Mouse (Mus musculus): ENCODE measurements at regions not wholly inside any gene's neighbourhood (a gene's known extent, or its start where the extent isn't known, plus 50 kb on each side); places are given as distances from the start of the nearest gene placed in this dataset.

GRCm38 (mm10) chr8:44656031-44656430, 279.2 kb upstream of the Fat1 start:
- no peak for DNase-seq (ENCODE audit: low spot score)

- DNase-seq (ENCODE audit: low spot score) = no peak
Observed at GRCm38 (mm10) chr8:44656470-44656869, 278.8 kb upstream of the Fat1 start.

- DNase-seq (ENCODE audit: low spot score) = no peak
Observed at GRCm38 (mm10) chr8:44661696-44662095, 273.6 kb upstream of the Fat1 start.

GRCm38 (mm10) chr8:44687126-44687525, 248.1 kb upstream of the Fat1 start:
- DNase-seq (ENCODE audit: low spot score) = no peak

- no peak for DNase-seq (ENCODE audit: low spot score)
Observed at GRCm38 (mm10) chr8:44689837-44690592, 245.2 kb upstream of the Fat1 start.

- DNase-seq (ENCODE audit: low spot score) = no peak
Observed at GRCm38 (mm10) chr8:44690593-44690950, 244.7 kb upstream of the Fat1 start.

GRCm38 (mm10) chr8:44691140-44691539, 244.1 kb upstream of the Fat1 start:
- DNase-seq (ENCODE audit: low spot score) = no peak

- no peak for DNase-seq (ENCODE audit: low spot score)
Observed at GRCm38 (mm10) chr8:44692036-44692688, 243.1 kb upstream of the Fat1 start.

GRCm38 (mm10) chr8:44694861-44695260, 240.4 kb upstream of the Fat1 start:
- DNase-seq (ENCODE audit: low spot score) = no peak

GRCm38 (mm10) chr8:44696066-44696853, 239.0 kb upstream of the Fat1 start:
- DNase-seq (ENCODE audit: low spot score) = no peak

GRCm38 (mm10) chr8:44699384-44700105, 235.7 kb upstream of the Fat1 start:
- DNase-seq (ENCODE audit: low spot score) = no peak

GRCm38 (mm10) chr8:44704595-44705265, 230.5 kb upstream of the Fat1 start:
- no peak for DNase-seq (ENCODE audit: low spot score)

- DNase-seq (ENCODE audit: low spot score) = no peak
Observed at GRCm38 (mm10) chr8:44708659-44709170, 226.5 kb upstream of the Fat1 start.

- DNase-seq (ENCODE audit: low spot score) = no peak
Observed at GRCm38 (mm10) chr8:44709171-44709940, 225.9 kb upstream of the Fat1 start.

GRCm38 (mm10) chr8:44734577-44734976, 200.7 kb upstream of the Fat1 start:
- DNase-seq (ENCODE audit: low spot score) = no peak

- DNase-seq (ENCODE audit: low spot score) = no peak
Observed at GRCm38 (mm10) chr8:44735801-44736200, 199.4 kb upstream of the Fat1 start.

- no peak for DNase-seq (ENCODE audit: low spot score)
Observed at GRCm38 (mm10) chr8:44743353-44743752, 191.9 kb upstream of the Fat1 start.

GRCm38 (mm10) chr8:44744991-44745658, 190.1 kb upstream of the Fat1 start:
- no peak for DNase-seq (ENCODE audit: low spot score)

GRCm38 (mm10) chr8:44758727-44759126, 176.5 kb upstream of the Fat1 start:
- DNase-seq (ENCODE audit: low spot score) = no peak

GRCm38 (mm10) chr8:44762731-44763130, 172.5 kb upstream of the Fat1 start:
- DNase-seq (ENCODE audit: low spot score) = no peak
